ENCODE assay signal across 8 mouse cellular contexts in the genomic region with DNA sequence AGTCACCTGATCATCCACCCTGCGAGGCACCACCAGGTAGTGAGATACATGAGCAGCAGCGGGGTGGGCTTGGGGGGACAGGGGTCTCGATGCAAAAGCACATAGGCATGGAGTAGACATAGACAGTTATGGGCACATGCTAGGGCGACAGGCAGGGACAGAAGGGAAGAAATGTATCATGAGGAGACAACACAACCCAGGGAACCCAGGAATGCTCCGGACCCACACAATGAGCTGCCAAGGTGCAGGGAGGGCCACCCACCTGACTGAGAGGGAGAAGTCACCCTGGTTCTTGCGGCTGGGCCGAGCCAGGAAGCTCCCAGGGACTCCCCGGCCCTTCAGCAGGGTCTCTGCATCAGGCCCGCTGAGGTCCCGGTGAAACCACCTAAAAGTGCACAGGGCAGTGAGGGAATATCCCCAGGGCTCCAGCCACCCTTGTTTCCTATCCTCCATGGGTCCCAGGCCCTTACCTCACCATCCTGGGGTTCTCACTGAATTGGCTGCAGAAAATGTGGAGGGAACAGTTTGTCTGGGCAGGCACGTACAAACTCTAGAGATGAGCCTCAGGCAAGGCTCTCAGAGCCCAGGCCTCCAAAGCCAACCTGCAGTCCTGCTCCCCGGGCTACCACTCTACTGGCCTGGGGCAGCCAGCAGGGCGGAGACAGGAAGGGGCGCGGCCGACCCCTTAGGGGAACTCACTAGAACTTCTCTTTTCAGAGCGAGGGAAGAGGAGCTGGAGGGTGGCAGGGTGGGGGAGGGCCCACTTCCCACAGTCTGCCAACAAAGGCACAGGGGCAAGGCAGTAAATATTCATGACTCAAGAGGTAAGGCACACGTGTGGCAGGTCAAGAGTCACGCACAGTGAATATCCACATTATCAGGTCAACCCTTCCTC. TPM values are rescaled to one million over a fixed set of nuclear protein-coding genes. Genes with fewer than 3 reads are reported as not detected.
DNase-seq lines count a peak whose midpoint lies in the region; ATAC-seq and TF ChIP-seq lines count a peak whose summit lies in the region.

No protein-coding gene starts in this region.

- WGBS in heart, embryonic 11.5 days (ENCODE audit: insufficient replicate concordance) = 52% methylated on average over 19 of the region's 19 CpGs
- WGBS in lung, embryonic 14.5 days = 50% methylated on average over 19 of the region's 19 CpGs
- 56% methylated on average over 19 of the region's 19 CpGs for WGBS in stomach, postnatal 0 days
- WGBS in midbrain, embryonic 14.5 days = 54% methylated on average over 19 of the region's 19 CpGs

- no peak for TF ChIP-seq EP300 in stomach, postnatal 0 days (optimal IDR thresholded peaks at IDR 0.05)

- TF ChIP-seq CTCF in lung, embryonic 14.5 days (IDR thresholded peaks at IDR 0.05; ENCODE audit: low read depth) = 0 out of 2 replicates have a peak, but pooled peaks have one; percentile 19
- no peak for TF ChIP-seq CTCF in stomach, postnatal 0 days (IDR thresholded peaks at IDR 0.05; ENCODE audit: low read depth)

- ATAC-seq in heart, embryonic 11.5 days (replicated peaks; ENCODE audit: insufficient number of reproducible peaks, low FRiP score, low TSS enrichment) = 0 out of 2 replicates have a peak, but pooled peaks have one; percentile 32
- peak; percentile 47; the same call in 1 of the 2 replicates for ATAC-seq in lung, embryonic 14.5 days (ENCODE audit: insufficient read depth)
- peak; percentile 28; the same call in 1 of the 2 replicates for ATAC-seq in stomach, postnatal 0 days (ENCODE audit: low FRiP score, low TSS enrichment)
- ATAC-seq in midbrain, embryonic 14.5 days (ENCODE audit: low FRiP score, low TSS enrichment) = no peak

- no peak overlapping the region for H3K4me3 ChIP-seq in heart, embryonic 11.5 days (ENCODE audit: low read depth, low read length)
- peak overlapping the region; percentile 15; the same call in 1 of the 2 replicates for H3K4me3 ChIP-seq in lung, embryonic 14.5 days (ENCODE audit: low read depth, low read length)
- H3K4me3 ChIP-seq in stomach, postnatal 0 days (ENCODE audit: low read depth, low read length) = no peak overlapping the region
- no peak overlapping the region for H3K4me3 ChIP-seq in midbrain, embryonic 14.5 days (replicated peaks; ENCODE audit: low read depth, low read length)

- no peaks in the 10 kb centered on the region for H3K9me3 ChIP-seq in heart, embryonic 11.5 days (replicated peaks; ENCODE audit: control insufficient read depth, low read length)
- no peaks in the 10 kb centered on the region for H3K9me3 ChIP-seq in lung, embryonic 14.5 days (ENCODE audit: low read depth, low read length)
- no peaks in the 10 kb centered on the region for H3K9me3 ChIP-seq in stomach, postnatal 0 days (ENCODE audit: control insufficient read depth, low read length)
- H3K9me3 ChIP-seq in midbrain, embryonic 14.5 days (ENCODE audit: control insufficient read depth, low read length) = no peaks in the 10 kb centered on the region

- DNase-seq in gastrocnemius, postnatal 14 days = peak; percentile 49
- DNase-seq in gastrocnemius, postnatal 10 days = no peak
- DNase-seq in CD8-positive naive resting alpha-beta T cell, adult 2 months (ENCODE audit: low read depth in 2 of 2, low spot score in 2 of 2) = peak; percentile 48 to 49
- peak; percentile 34 for DNase-seq in lung, embryonic 14.5 days
- DNase-seq in stomach, postnatal 0 days (ENCODE audit: low spot score) = peak; percentile 46
- DNase-seq in ovary, adult 18-20 months (ENCODE audit: low spot score) = no peak
- no peak for DNase-seq in midbrain, embryonic 14.5 days

- H3K36me3 ChIP-seq in heart, embryonic 11.5 days (ENCODE audit: control insufficient read depth, insufficient read depth, low read length) = no peaks in the 10 kb centered on the region
- H3K36me3 ChIP-seq in lung, embryonic 14.5 days (ENCODE audit: insufficient read depth) = no peaks in the 10 kb centered on the region
- H3K36me3 ChIP-seq in stomach, postnatal 0 days (ENCODE audit: control insufficient read depth, insufficient read depth, low read length) = no peaks in the 10 kb centered on the region
- H3K36me3 ChIP-seq in midbrain, embryonic 14.5 days (ENCODE audit: control insufficient read depth, insufficient read depth, low read length) = no peaks in the 10 kb centered on the region

- H3K4me2 ChIP-seq in heart, embryonic 11.5 days = no peak overlapping the region; the same call in 1 of the 2 replicates
- H3K4me2 ChIP-seq in lung, embryonic 14.5 days = peak overlapping the region; percentile 0; the same call in 1 of the 2 replicates
- no peak overlapping the region for H3K4me2 ChIP-seq in stomach, postnatal 0 days (replicated peaks; ENCODE audit: low read depth)
- H3K4me2 ChIP-seq in midbrain, embryonic 14.5 days (ENCODE audit: low read length) = no peak overlapping the region

- no peaks in the 10 kb centered on the region for H3K27me3 ChIP-seq in heart, embryonic 11.5 days (ENCODE audit: control insufficient read depth, insufficient read depth, low read length)
- no peaks in the 10 kb centered on the region for H3K27me3 ChIP-seq in lung, embryonic 14.5 days (ENCODE audit: insufficient read depth, low read length)
- H3K27me3 ChIP-seq in stomach, postnatal 0 days (ENCODE audit: control insufficient read depth, insufficient read depth, low read length) = no peaks in the 10 kb centered on the region
- H3K27me3 ChIP-seq in midbrain, embryonic 14.5 days (ENCODE audit: control insufficient read depth, insufficient read depth, low read length) = no peaks in the 10 kb centered on the region

- H3K27ac ChIP-seq in heart, embryonic 11.5 days (ENCODE audit: low read depth, low read length) = no peak overlapping the region
- no peak overlapping the region for H3K27ac ChIP-seq in lung, embryonic 14.5 days (ENCODE audit: low read depth)
- no peak overlapping the region for H3K27ac ChIP-seq in stomach, postnatal 0 days (replicated peaks)
- H3K27ac ChIP-seq in midbrain, embryonic 14.5 days (replicated peaks; ENCODE audit: low read depth, low read length) = no peak overlapping the region

- H3K4me1 ChIP-seq in heart, embryonic 11.5 days (ENCODE audit: control insufficient read depth, insufficient read depth, low read length) = peaks cover 6% of the 10 kb centered on the region; the same call in 1 of the 2 replicates
- no peaks in the 10 kb centered on the region for H3K4me1 ChIP-seq in lung, embryonic 14.5 days (ENCODE audit: insufficient read depth)
- H3K4me1 ChIP-seq in stomach, postnatal 0 days (replicated peaks; ENCODE audit: control insufficient read depth, insufficient read depth) = no peaks in the 10 kb centered on the region; the same call in 1 of the 2 replicates
- H3K4me1 ChIP-seq in midbrain, embryonic 14.5 days (ENCODE audit: control insufficient read depth, insufficient read depth, low read length) = no peaks in the 10 kb centered on the region

- H3K9ac ChIP-seq in heart, embryonic 11.5 days (ENCODE audit: low read depth, low read length) = peak overlapping the region; percentile 34; the same call in 1 of the 2 replicates
- H3K9ac ChIP-seq in lung, embryonic 14.5 days = peak overlapping the region; percentile 23; the same call in 1 of the 2 replicates
- 0 out of 2 replicates have a peak overlapping the region, but pooled peaks have one; percentile 4 for H3K9ac ChIP-seq in stomach, postnatal 0 days (ENCODE audit: low read length)
- no peak overlapping the region for H3K9ac ChIP-seq in midbrain, embryonic 14.5 days (replicated peaks; ENCODE audit: low read length)

- intact Hi-C loops in gastrocnemius, postnatal 14 days (cut with DNase I; ENCODE audit: low total_unique reads) = no loop called here

RNA-seq across cellular contexts. Expression of a gene that starts 5.8 kb away (rescaled TPM):
- 1 to 10 TPM; 1.7 to 1.9 TPM for total RNA-seq in gastrocnemius, postnatal 14 days (2021)
- 1 to 10 TPM; 1.8 to 3.8 TPM for total RNA-seq in gastrocnemius, postnatal 10 days (2021)
- 4.8 and 6.9 TPM in 2 replicates for polyA plus RNA-seq in heart, embryonic 11.5 days (2014; fragmentation: Nextera tagmentation; extraction: Ambion mirVana)
- polyA plus RNA-seq in lung, embryonic 14.5 days (2014; fragmentation: Nextera tagmentation; extraction: Ambion mirVana) = 12.1 and 12.6 TPM in 2 replicates
- polyA plus RNA-seq in stomach, postnatal 0 days (2015; fragmentation: Nextera tagmentation; extraction: Ambion mirVana) = 13.1 and 15.8 TPM in 2 replicates
- polyA plus RNA-seq in midbrain, embryonic 14.5 days (2014; fragmentation: Nextera tagmentation; extraction: Ambion mirVana) = 2.1 and 5.6 TPM in 2 replicates

RNA-seq across cellular contexts. Expression of a gene that starts 8.5 kb away (rescaled TPM):
- 100 to 1,000 TPM; 207 to 228 TPM for total RNA-seq in gastrocnemius, postnatal 14 days (2021)
- 100 to 1,000 TPM; 213 to 226 TPM for total RNA-seq in gastrocnemius, postnatal 10 days (2021)
- 352 and 380 TPM in 2 replicates for polyA plus RNA-seq in heart, embryonic 11.5 days (2014; fragmentation: Nextera tagmentation; extraction: Ambion mirVana)
- polyA plus RNA-seq in lung, embryonic 14.5 days (2014; fragmentation: Nextera tagmentation; extraction: Ambion mirVana) = 429 and 440 TPM in 2 replicates
- 292 and 310 TPM in 2 replicates for polyA plus RNA-seq in stomach, postnatal 0 days (2015; fragmentation: Nextera tagmentation; extraction: Ambion mirVana)
- 689 and 844 TPM in 2 replicates for polyA plus RNA-seq in midbrain, embryonic 14.5 days (2014; fragmentation: Nextera tagmentation; extraction: Ambion mirVana)

RNA-seq across cellular contexts. Expression of a gene that starts 20.6 kb away (rescaled TPM):
- total RNA-seq in gastrocnemius, postnatal 14 days (2021) = 100 to 1,000 TPM; 179 to 184 TPM
- total RNA-seq in gastrocnemius, postnatal 10 days (2021) = 100 to 1,000 TPM; 205 to 206 TPM
- polyA plus RNA-seq in heart, embryonic 11.5 days (2014; fragmentation: Nextera tagmentation; extraction: Ambion mirVana) = 335 and 336 TPM in 2 replicates
- 354 and 377 TPM in 2 replicates for polyA plus RNA-seq in lung, embryonic 14.5 days (2014; fragmentation: Nextera tagmentation; extraction: Ambion mirVana)
- 230 and 237 TPM in 2 replicates for polyA plus RNA-seq in stomach, postnatal 0 days (2015; fragmentation: Nextera tagmentation; extraction: Ambion mirVana)
- 249 and 250 TPM in 2 replicates for polyA plus RNA-seq in midbrain, embryonic 14.5 days (2014; fragmentation: Nextera tagmentation; extraction: Ambion mirVana)

RNA-seq across cellular contexts. Expression of a gene that starts 20.7 kb away (rescaled TPM):
- total RNA-seq in gastrocnemius, postnatal 14 days (2021) = 10 to 100 TPM; 51.8 to 57.5 TPM
- 10 to 100 TPM; 61.0 to 62.5 TPM for total RNA-seq in gastrocnemius, postnatal 10 days (2021)
- 139 and 148 TPM in 2 replicates for polyA plus RNA-seq in heart, embryonic 11.5 days (2014; fragmentation: Nextera tagmentation; extraction: Ambion mirVana)
- polyA plus RNA-seq in lung, embryonic 14.5 days (2014; fragmentation: Nextera tagmentation; extraction: Ambion mirVana) = 214 and 228 TPM in 2 replicates
- polyA plus RNA-seq in stomach, postnatal 0 days (2015; fragmentation: Nextera tagmentation; extraction: Ambion mirVana) = 93.9 and 94.8 TPM in 2 replicates
- polyA plus RNA-seq in midbrain, embryonic 14.5 days (2014; fragmentation: Nextera tagmentation; extraction: Ambion mirVana) = 111 and 120 TPM in 2 replicates

RNA-seq across cellular contexts. Expression of a gene that starts 23.1 kb away (rescaled TPM):
- total RNA-seq in gastrocnemius, postnatal 14 days (2021) = not detected
- not detected for total RNA-seq in gastrocnemius, postnatal 10 days (2021)
- polyA plus RNA-seq in heart, embryonic 11.5 days (2014; fragmentation: Nextera tagmentation; extraction: Ambion mirVana) = not detected in 2 replicates
- not detected in 2 replicates for polyA plus RNA-seq in lung, embryonic 14.5 days (2014; fragmentation: Nextera tagmentation; extraction: Ambion mirVana)
- not detected in 2 replicates for polyA plus RNA-seq in stomach, postnatal 0 days (2015; fragmentation: Nextera tagmentation; extraction: Ambion mirVana)
- polyA plus RNA-seq in midbrain, embryonic 14.5 days (2014; fragmentation: Nextera tagmentation; extraction: Ambion mirVana) = not detected in 2 replicates

Comparison
In these comparisons a context has a peak if more than half of its experiments do, and no peak if none do; other contexts are left out.
1. DNase-seq: peak in gastrocnemius, postnatal 14 days (single experiment), CD8-positive naive resting alpha-beta T cell, adult 2 months (2 of 2), lung, embryonic 14.5 days (single experiment) and stomach, postnatal 0 days (single experiment); none in gastrocnemius, postnatal 10 days (single experiment), ovary, adult 18-20 months (single experiment) and midbrain, embryonic 14.5 days (single experiment).